Mouse (Mus musculus): ENCODE measurements at regions not wholly inside any gene's neighbourhood (a gene's known extent, or its start where the extent isn't known, plus 50 kb on each side); places are given as distances from the start of the nearest gene placed in this dataset.
A peak's percentile ranks its signal among the peaks of the same experiment; 100 is the strongest.

- no peak overlapping the region for H3K4me3 ChIP-seq (ENCODE audit: insufficient read depth, poor library complexity, severe bottlenecking)
- H3K79me3 ChIP-seq (ENCODE audit: low read depth): no peaks in the 10 kb centered on the region
- H3K36me3 ChIP-seq (ENCODE audit: control insufficient read depth, insufficient read depth): no peaks in the 10 kb centered on the region
- TF ChIP-seq MYOD1 (IDR thresholded peaks at IDR 0.05; ENCODE audit: control insufficient read depth, insufficient read length, low read depth): no peak
- TF ChIP-seq CEBPB (IDR thresholded peaks at IDR 0.05; ENCODE audit: low read depth): no peak
- TF ChIP-seq FOSL1 (IDR thresholded peaks at IDR 0.05; ENCODE audit: insufficient read depth, low read length, poor library complexity, severe bottlenecking): no peak
- TF ChIP-seq USF1 (IDR thresholded peaks at IDR 0.05; ENCODE audit: low read depth): no peak
- no peak for TF ChIP-seq CTCF (IDR thresholded peaks at IDR 0.05; ENCODE audit: control insufficient read depth, insufficient read depth, insufficient read length)
- no peak for TF ChIP-seq MYOG (IDR thresholded peaks at IDR 0.05; ENCODE audit: control insufficient read depth, extremely low read depth, insufficient read length)
- TF ChIP-seq MAX (IDR thresholded peaks at IDR 0.05): no peak
- H3K27me3 ChIP-seq (ENCODE audit: control insufficient read depth, insufficient read depth, insufficient read length): no peaks in the 10 kb centered on the region
- no peak overlapping the region for H3ac ChIP-seq (ENCODE audit: control insufficient read depth, insufficient read length, low read depth)
- H3K79me2 ChIP-seq (ENCODE audit: control insufficient read depth, insufficient read depth): no peaks in the 10 kb centered on the region
Measured at GRCm38 (mm10) chr1:12286026-12286425, 872.1 kb downstream of the A830018L16Rik start.

GRCm38 (mm10) chr1:12288521-12288920 lies 874.6 kb downstream of the A830018L16Rik start:
- no peak overlapping the region for H3K4me3 ChIP-seq (ENCODE audit: insufficient read depth, poor library complexity, severe bottlenecking)
- no peaks in the 10 kb centered on the region for H3K36me3 ChIP-seq (ENCODE audit: control insufficient read depth, insufficient read depth)
- H3K27me3 ChIP-seq (ENCODE audit: control insufficient read depth, insufficient read depth, insufficient read length): no peaks in the 10 kb centered on the region
- TF ChIP-seq USF1 (IDR thresholded peaks at IDR 0.05; ENCODE audit: low read depth) (no peak), FOSL1 (IDR thresholded peaks at IDR 0.05; ENCODE audit: insufficient read depth, low read length, poor library complexity, severe bottlenecking) (no peak), CTCF (IDR thresholded peaks at IDR 0.05; ENCODE audit: control insufficient read depth, insufficient read depth, insufficient read length) (no peak), CEBPB (IDR thresholded peaks at IDR 0.05; ENCODE audit: low read depth) (no peak), MAX (IDR thresholded peaks at IDR 0.05) (no peak), MYOG (IDR thresholded peaks at IDR 0.05; ENCODE audit: control insufficient read depth, extremely low read depth, insufficient read length) (no peak), MYOD1 (IDR thresholded peaks at IDR 0.05; ENCODE audit: control insufficient read depth, insufficient read length, low read depth) (no peak)
- H3ac ChIP-seq (ENCODE audit: control insufficient read depth, insufficient read length, low read depth): no peak overlapping the region
- H3K79me2 ChIP-seq (ENCODE audit: control insufficient read depth, insufficient read depth): no peaks in the 10 kb centered on the region
- H3K79me3 ChIP-seq (ENCODE audit: low read depth): no peaks in the 10 kb centered on the region

- TF ChIP-seq MYOG (IDR thresholded peaks at IDR 0.05; ENCODE audit: control insufficient read depth, extremely low read depth, insufficient read length): no peak
- TF ChIP-seq MYOD1 (IDR thresholded peaks at IDR 0.05; ENCODE audit: control insufficient read depth, insufficient read length, low read depth): peak; percentile 99
- Histone ChIP-seq H3K79me2 (ENCODE audit: control insufficient read depth, insufficient read depth) (no peaks in the 10 kb centered on the region), H3K79me3 (ENCODE audit: low read depth) (no peaks in the 10 kb centered on the region), H3K27me3 (ENCODE audit: control insufficient read depth, insufficient read depth, insufficient read length) (no peaks in the 10 kb centered on the region), H3K4me3 (ENCODE audit: insufficient read depth, poor library complexity, severe bottlenecking) (no peak overlapping the region), H3ac (ENCODE audit: control insufficient read depth, insufficient read length, low read depth) (no peak overlapping the region), H3K36me3 (ENCODE audit: control insufficient read depth, insufficient read depth) (no peaks in the 10 kb centered on the region)
Measured at GRCm38 (mm10) chr1:12291787-12292186, 877.9 kb downstream of the A830018L16Rik start.

GRCm38 (mm10) chr1:12318029-12318428 lies 904.1 kb downstream of the A830018L16Rik start:
- H3ac ChIP-seq (ENCODE audit: control insufficient read depth, insufficient read length, low read depth): no peak overlapping the region
- no peaks in the 10 kb centered on the region for H3K36me3 ChIP-seq (ENCODE audit: control insufficient read depth, insufficient read depth)
- TF ChIP-seq MYOG (IDR thresholded peaks at IDR 0.05; ENCODE audit: control insufficient read depth, extremely low read depth, insufficient read length) (no peak), CTCF (IDR thresholded peaks at IDR 0.05; ENCODE audit: control insufficient read depth, insufficient read depth, insufficient read length) (no peak), MYOD1 (IDR thresholded peaks at IDR 0.05; ENCODE audit: control insufficient read depth, insufficient read length, low read depth) (no peak), MAX (IDR thresholded peaks at IDR 0.05) (no peak), FOSL1 (IDR thresholded peaks at IDR 0.05; ENCODE audit: insufficient read depth, low read length, poor library complexity, severe bottlenecking) (no peak)
- H3K27me3 ChIP-seq (ENCODE audit: control insufficient read depth, insufficient read depth, insufficient read length): no peaks in the 10 kb centered on the region
- no peaks in the 10 kb centered on the region for H3K79me3 ChIP-seq (ENCODE audit: low read depth)
- no peak overlapping the region for H3K4me3 ChIP-seq (ENCODE audit: insufficient read depth, poor library complexity, severe bottlenecking)
- no peaks in the 10 kb centered on the region for H3K79me2 ChIP-seq (ENCODE audit: control insufficient read depth, insufficient read depth)

- Histone ChIP-seq H3ac (ENCODE audit: control insufficient read depth, insufficient read length, low read depth) (no peak overlapping the region), H3K4me3 (ENCODE audit: insufficient read depth, poor library complexity, severe bottlenecking) (no peak overlapping the region), H3K79me2 (ENCODE audit: control insufficient read depth, insufficient read depth) (no peaks in the 10 kb centered on the region), H3K27me3 (ENCODE audit: control insufficient read depth, insufficient read depth, insufficient read length) (no peaks in the 10 kb centered on the region), H3K79me3 (ENCODE audit: low read depth) (no peaks in the 10 kb centered on the region), H3K36me3 (ENCODE audit: control insufficient read depth, insufficient read depth) (no peaks in the 10 kb centered on the region)
- no peak for TF ChIP-seq USF1 (IDR thresholded peaks at IDR 0.05; ENCODE audit: low read depth)
- no peak for TF ChIP-seq CTCF (IDR thresholded peaks at IDR 0.05; ENCODE audit: control insufficient read depth, insufficient read depth, insufficient read length)
- no peak for TF ChIP-seq MYOD1 (IDR thresholded peaks at IDR 0.05; ENCODE audit: control insufficient read depth, insufficient read length, low read depth)
- TF ChIP-seq MYOG (IDR thresholded peaks at IDR 0.05; ENCODE audit: control insufficient read depth, extremely low read depth, insufficient read length): no peak
- TF ChIP-seq CEBPB (IDR thresholded peaks at IDR 0.05; ENCODE audit: low read depth): no peak
- no peak for TF ChIP-seq FOSL1 (IDR thresholded peaks at IDR 0.05; ENCODE audit: insufficient read depth, low read length, poor library complexity, severe bottlenecking)
- TF ChIP-seq MAX (IDR thresholded peaks at IDR 0.05): no peak
Measured at GRCm38 (mm10) chr1:12334186-12334585, 920.3 kb downstream of the A830018L16Rik start.

- no peak for TF ChIP-seq USF1 (IDR thresholded peaks at IDR 0.05; ENCODE audit: low read depth)
- TF ChIP-seq MYOG (IDR thresholded peaks at IDR 0.05; ENCODE audit: control insufficient read depth, extremely low read depth, insufficient read length): no peak
- TF ChIP-seq MYOD1 (IDR thresholded peaks at IDR 0.05; ENCODE audit: control insufficient read depth, insufficient read length, low read depth): no peak
- TF ChIP-seq CTCF (IDR thresholded peaks at IDR 0.05; ENCODE audit: control insufficient read depth, insufficient read depth, insufficient read length): no peak
- TF ChIP-seq MAX (IDR thresholded peaks at IDR 0.05): no peak
- no peak for TF ChIP-seq CEBPB (IDR thresholded peaks at IDR 0.05; ENCODE audit: low read depth)
- no peak for TF ChIP-seq FOSL1 (IDR thresholded peaks at IDR 0.05; ENCODE audit: insufficient read depth, low read length, poor library complexity, severe bottlenecking)
- Histone ChIP-seq H3K79me2 (ENCODE audit: control insufficient read depth, insufficient read depth) (no peaks in the 10 kb centered on the region), H3K4me3 (ENCODE audit: insufficient read depth, poor library complexity, severe bottlenecking) (no peak overlapping the region), H3K27me3 (ENCODE audit: control insufficient read depth, insufficient read depth, insufficient read length) (no peaks in the 10 kb centered on the region), H3K79me3 (ENCODE audit: low read depth) (no peaks in the 10 kb centered on the region), H3ac (ENCODE audit: control insufficient read depth, insufficient read length, low read depth) (no peak overlapping the region), H3K36me3 (ENCODE audit: control insufficient read depth, insufficient read depth) (no peaks in the 10 kb centered on the region)
Measured at GRCm38 (mm10) chr1:12344726-12345438, 931.0 kb downstream of the A830018L16Rik start.

All from C2C12 (cell line).